Mouse (Mus musculus): ENCODE data around the gene Slc9b1.

DNA sequence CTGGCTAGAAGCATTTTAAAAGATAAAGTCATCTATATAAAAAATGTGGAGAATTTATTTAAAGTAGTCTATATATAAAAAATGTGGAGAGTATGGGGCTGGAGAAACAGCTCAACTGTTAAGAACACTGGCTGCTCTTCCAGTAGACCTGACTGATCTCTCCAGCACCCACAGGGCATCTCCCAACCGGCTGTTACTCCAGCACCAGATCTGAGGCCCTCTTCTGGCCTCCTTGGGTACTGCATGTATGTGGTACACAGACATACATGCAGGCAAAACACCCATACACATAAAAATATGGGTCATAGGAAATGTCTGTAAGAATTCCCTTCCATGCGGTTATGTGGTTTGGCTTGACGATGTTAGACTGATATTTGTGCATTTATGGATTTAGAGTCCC lies 19.3 kb upstream of the Slc9b1 start:
- peak; percentile 53; the same call in 1 of the 2 replicates for TF ChIP-seq CTCF (IDR thresholded peaks at IDR 0.05; ENCODE audit: extremely low read depth, insufficient read length, insufficient replicate concordance, low read depth, low read length)
- TF ChIP-seq POLR2A (IDR thresholded peaks at IDR 0.05; ENCODE audit: low read depth, low read length), result no peak
